Mouse (Mus musculus): Measurements from ENCODE around the gene Osgepl1. TPM values are rescaled to one million over a fixed set of nuclear protein-coding genes. Genes with fewer than 3 reads are reported as not detected.

Gene Osgepl1
- 58.3 and 59.3 TPM in 2 replicates for polyA plus RNA-seq (2015; fragmentation: Nextera tagmentation; extraction: Ambion mirVana)

GRCm38 (mm10) chr1:53312989-53313967 lies at the start of gene Osgepl1:
Gene Osgepl1 (plus strand): TSS chr1:53313624.

GRCm38 (mm10) chr1:53296581-53297383 lies 16.6 kb upstream of the Osgepl1 start, which contains the start of the genes Pms1, Ormdl1 and Gm28778:
Gene Pms1 (minus strand): TSS chr1:53297018.
Gene Ormdl1 (plus strand): TSS chr1:53297095.
Gene Gm28778 (plus strand): TSS chr1:53297111.

GRCm38 (mm10) chr1:53352327-53353261 lies 39.2 kb downstream of the Osgepl1 start, which contains the start of the genes Asdurf, Gm28551 and Asnsd1:
Gene Asdurf (minus strand): TSS chr1:53352619.
Gene Gm28551 (minus strand): TSS chr1:53352667.
Gene Asnsd1 (minus strand): TSS chr1:53352752.

Other genes with a start within 250 kb of the Osgepl1 start
- not detected in 2 replicates for gene 1700019A02Rik, start 126.0 kb upstream of the Osgepl1 start, polyA plus RNA-seq (2015; fragmentation: Nextera tagmentation; extraction: Ambion mirVana)
- 7.9 and 9.1 TPM in 2 replicates for gene Pms1, start 16.6 kb upstream of the Osgepl1 start, polyA plus RNA-seq (2015; fragmentation: Nextera tagmentation; extraction: Ambion mirVana)
- 51.7 and 55.7 TPM in 2 replicates for gene Ormdl1, start 16.5 kb upstream of the Osgepl1 start, polyA plus RNA-seq (2015; fragmentation: Nextera tagmentation; extraction: Ambion mirVana)
- gene Gm28778, start 16.5 kb upstream of the Osgepl1 start, polyA plus RNA-seq (2015; fragmentation: Nextera tagmentation; extraction: Ambion mirVana), result 0.36 TPM in 1 of 2 replicates, not detected in the other
- 6.7 and 7.1 TPM in 2 replicates for gene Asdurf, start 39.0 kb downstream of the Osgepl1 start, polyA plus RNA-seq (2015; fragmentation: Nextera tagmentation; extraction: Ambion mirVana)
- 0.49 and 0.58 TPM in 2 replicates for gene Gm28551, start 39.0 kb downstream of the Osgepl1 start, polyA plus RNA-seq (2015; fragmentation: Nextera tagmentation; extraction: Ambion mirVana)
- 61.3 and 61.9 TPM in 2 replicates for gene Asnsd1, start 39.1 kb downstream of the Osgepl1 start, polyA plus RNA-seq (2015; fragmentation: Nextera tagmentation; extraction: Ambion mirVana)